Mouse (Mus musculus) limb, embryonic 14.5 days (tissue): ENCODE data around the gene Mamdc2. TPM values are rescaled to one million over a fixed set of nuclear protein-coding genes. Genes with fewer than 3 reads are reported as not detected.
A peak's percentile ranks its signal among the peaks of the same experiment; 100 is the strongest.

Source experiments
- ATAC-seq: fragments of 200-750 bp; cut with Nextera tagmentation; 2 replicates; pipeline ENCODE4 v1.8.0; 2017; ENCODE audit warnings: low read depth, moderate number of reproducible peaks, moderate TSS enrichment; ENCODE audit not compliant: low FRiP score
- DNase-seq: peaks from one replicate; pipeline ENCODE4 v3.0.0-alpha.2; 2015; ENCODE audit warnings: low spot score
- H3K27ac ChIP-seq: fragments of 300-500 bp; sonication (generic); replicated peaks from 2 replicates; pipeline ENCODE4 v1.5.1; 2014; ENCODE audit warnings: low read depth, mild to moderate bottlenecking, low read length, moderate library complexity, mixed read lengths
- H3K27me3 ChIP-seq: fragments of 300-500 bp; sonication (generic); 2 replicates; pipeline ENCODE4 v1.6.1; 2014; ENCODE audit warnings: low read length, mixed read lengths; ENCODE audit not compliant: control insufficient read depth, insufficient read depth
- H3K36me3 ChIP-seq: fragments of 300-500 bp; sonication (generic); 2 replicates; pipeline ENCODE4 v1.6.1; 2014; ENCODE audit warnings: mild to moderate bottlenecking, low read length, moderate library complexity, mixed read lengths; ENCODE audit not compliant: control insufficient read depth, insufficient read depth
- H3K4me1 ChIP-seq: fragments of 300-500 bp; sonication (generic); 2 replicates; pipeline ENCODE4 v1.6.1; 2014; ENCODE audit warnings: antibody characterized with exemption, low read length, mixed read lengths; ENCODE audit not compliant: control insufficient read depth, insufficient read depth
- H3K4me2 ChIP-seq: fragments of 300-500 bp; sonication (generic); replicated peaks from 2 replicates; pipeline ENCODE4 v1.6.1; 2014; ENCODE audit warnings: low read depth, mild to moderate bottlenecking, low read length, moderate library complexity; ENCODE audit not compliant: severe bottlenecking
- H3K4me3 ChIP-seq: fragments of 300-500 bp; sonication (generic); replicated peaks from 2 replicates; pipeline ENCODE4 v1.5.1; 2014; ENCODE audit warnings: low read length
- H3K9ac ChIP-seq: fragments of 300-500 bp; sonication (generic); 2 replicates; pipeline ENCODE4 v1.6.1; 2014; ENCODE audit warnings: mild to moderate bottlenecking, low read depth, low read length, moderate library complexity; ENCODE audit not compliant: severe bottlenecking
- H3K9me3 ChIP-seq: fragments of 300-500 bp; sonication (generic); 2 replicates; pipeline ENCODE4 v1.6.1; 2016; ENCODE audit warnings: low read length; ENCODE audit not compliant: control insufficient read depth
- POLR2A ChIP-seq: fragments of 200-500 bp; IDR thresholded peaks from 2 replicates; pipeline ENCODE4 v1.8.0; 2012; ENCODE audit warnings: inconsistent platforms, mild to moderate bottlenecking, moderate library complexity, borderline replicate concordance; ENCODE audit not compliant: insufficient read depth, insufficient read length; ENCODE audit errors: extremely low read depth
- WGBS: fragments of 180-500 bp; shearing (Covaris S2); extraction: QIAGEN DNeasy Blood & Tissue Kit; methylation state at CpG from one replicate; pipeline ENCODE4 v1.1.7; 2014; 5-methylcytosine and 5-hydroxymethylcytosine counted together
- polyA plus RNA-seq, 2 experiments: library from polyadenylated mRNA; depleted of rRNA in 1 of 2; stranded (reverse) in 1 of 2; unstranded in 1 of 2; fragments of >200 nt; fragmentation: Nextera tagmentation in 1 of 2; extraction: Ambion mirVana in 1 of 2; gene quantifications; 2 replicates each; pipeline versions ENCODE4 v1.2.1 to v1.2.3; 2012 to 2014

Gene Mamdc2
- polyA plus RNA-seq, 2 experiments, result 2.6 to 3.0 TPM

- TF ChIP-seq POLR2A, result no peak
- Histone ChIP-seq H3K4me1 (peaks cover 13% of the 10 kb centered on the region; the same call in 1 of the 2 replicates), H3K9ac (no peak overlapping the region), H3K9me3 (no peaks in the 10 kb centered on the region), H3K4me3 (no peak overlapping the region), H3K27ac (no peak overlapping the region), H3K4me2 (no peak overlapping the region), H3K27me3 (no peaks in the 10 kb centered on the region), H3K36me3 (no peaks in the 10 kb centered on the region)
- DNase-seq, result no peak
- 58% methylated on average over 4 of the region's 4 CpGs for WGBS
- no peak for ATAC-seq
Measured at GRCm38 (mm10) chr19:23451361-23451760, 3.1 kb upstream of the Mamdc2 start.

- H3K27me3 ChIP-seq, result no peaks in the 10 kb centered on the region
- DNase-seq (no peak), ATAC-seq (no peak; the same call in 1 of the 2 replicates)
- 2% methylated on average over 20 of the region's 23 CpGs for WGBS
- no peaks in the 10 kb centered on the region for H3K36me3 ChIP-seq
- H3K9ac ChIP-seq, result peak overlapping the region; percentile 61
- H3K27ac ChIP-seq, result no peak overlapping the region
- no peaks in the 10 kb centered on the region for H3K9me3 ChIP-seq
- no peak for TF ChIP-seq POLR2A
- peak overlapping the region; percentile 97 for H3K4me2 ChIP-seq
- H3K4me3 ChIP-seq, result peak overlapping the region; percentile 43
- peaks cover 13% of the 10 kb centered on the region; the same call in 1 of the 2 replicates for H3K4me1 ChIP-seq
Measured at GRCm38 (mm10) chr19:23447221-23447987, 838 bp downstream of the Mamdc2 start.

DNA sequence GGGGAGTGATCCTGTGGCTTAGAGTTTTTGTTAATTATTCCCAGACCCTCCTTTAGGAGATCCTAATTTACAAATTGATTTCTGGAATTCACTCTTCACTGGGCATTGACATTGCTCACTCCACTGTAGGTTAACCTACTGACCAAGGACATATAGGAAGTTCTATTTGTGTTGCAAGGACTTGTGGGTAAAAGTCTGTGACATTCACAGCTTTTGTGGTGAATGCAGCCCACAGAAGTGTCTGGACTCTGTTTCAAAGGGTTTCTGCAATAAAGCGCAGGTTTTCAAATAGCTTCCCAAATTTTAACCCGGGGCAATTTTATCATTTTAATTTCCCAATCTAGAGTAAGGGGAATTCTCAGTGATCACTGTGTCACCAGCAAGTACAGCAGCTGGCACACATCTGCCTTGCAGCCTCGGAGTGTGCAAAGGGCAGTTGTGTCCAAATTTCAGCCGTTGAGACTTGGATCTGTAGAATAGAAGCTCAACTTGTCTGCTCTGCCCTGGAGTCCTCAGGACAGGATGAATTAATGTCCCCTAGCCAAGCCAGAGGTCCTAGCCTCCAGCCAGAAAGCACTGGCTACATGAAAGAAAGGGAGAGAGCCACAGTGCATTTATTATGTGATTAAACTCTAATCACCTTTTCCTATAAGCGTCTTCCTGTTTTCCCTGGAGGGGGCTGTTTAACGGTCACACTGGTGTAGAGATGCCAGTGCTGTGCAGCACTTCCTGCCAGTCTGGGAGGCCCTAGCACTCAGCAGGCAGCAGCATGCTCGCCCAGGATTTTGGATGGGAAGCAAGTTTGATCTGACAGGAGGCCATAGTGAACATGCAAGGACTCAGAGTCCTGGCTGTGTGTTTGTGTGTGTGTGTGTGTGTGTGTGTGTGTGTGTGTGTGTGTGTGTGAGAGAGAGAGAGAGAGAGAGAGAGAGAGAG, 3.1 kb downstream of the Mamdc2 start:
- DNase-seq (no peak), ATAC-seq (no peak)
- H3K27me3 ChIP-seq, result no peaks in the 10 kb centered on the region
- TF ChIP-seq POLR2A, result no peak
- no peak overlapping the region for H3K4me2 ChIP-seq
- H3K4me1 ChIP-seq, result peaks cover 13% of the 10 kb centered on the region; the same call in 1 of the 2 replicates
- no peak overlapping the region for H3K4me3 ChIP-seq
- 22% methylated on average over 7 of the region's 7 CpGs for WGBS
- H3K9me3 ChIP-seq, result no peaks in the 10 kb centered on the region
- H3K36me3 ChIP-seq, result no peaks in the 10 kb centered on the region
- no peak overlapping the region for H3K9ac ChIP-seq
- H3K27ac ChIP-seq, result no peak overlapping the region

GRCm38 (mm10) chr19:23435731-23436130, 12.5 kb downstream of the Mamdc2 start:
- TF ChIP-seq POLR2A, result no peak
- H3K9me3 ChIP-seq, result no peaks in the 10 kb centered on the region
- no peak overlapping the region for H3K9ac ChIP-seq
- no peak overlapping the region for H3K27ac ChIP-seq
- ATAC-seq (no peak), DNase-seq (no peak)
- no peaks in the 10 kb centered on the region for H3K4me1 ChIP-seq
- H3K4me3 ChIP-seq, result no peak overlapping the region
- H3K36me3 ChIP-seq, result no peaks in the 10 kb centered on the region
- H3K27me3 ChIP-seq, result no peaks in the 10 kb centered on the region
- H3K4me2 ChIP-seq, result no peak overlapping the region
- WGBS, result 72% methylated on average over 4 of the region's 4 CpGs

- ATAC-seq, result no peak
- no peak for TF ChIP-seq POLR2A
- Histone ChIP-seq H3K27me3 (no peaks in the 10 kb centered on the region), H3K4me2 (no peak overlapping the region), H3K27ac (no peak overlapping the region), H3K4me3 (no peak overlapping the region), H3K36me3 (no peaks in the 10 kb centered on the region), H3K4me1 (no peaks in the 10 kb centered on the region), H3K9ac (no peak overlapping the region), H3K9me3 (no peaks in the 10 kb centered on the region)
- WGBS, result 72% methylated on average over 11 of the region's 11 CpGs
- DNase-seq, result no peak
Measured at GRCm38 (mm10) chr19:23434433-23434832, 13.8 kb downstream of the Mamdc2 start.
